Mouse (Mus musculus) heart, adult 2 months (tissue): ENCODE data around the gene Cntn5.

Experiments used
- CTCF ChIP-seq: fragments of 200-600 bp; IDR thresholded peaks from 2 replicates; pipeline ENCODE4 v1.8.1; 2022; ENCODE audit warnings: antibody characterized with exemption, mild to moderate bottlenecking, moderate library complexity
- POLR2A ChIP-seq: fragments of 200-500 bp; IDR thresholded peaks from 2 replicates; pipeline ENCODE4 v1.6.1; 2011; ENCODE audit warnings: mild to moderate bottlenecking, low read depth, low read length, control low read depth; ENCODE audit not compliant: insufficient read depth

DNA sequence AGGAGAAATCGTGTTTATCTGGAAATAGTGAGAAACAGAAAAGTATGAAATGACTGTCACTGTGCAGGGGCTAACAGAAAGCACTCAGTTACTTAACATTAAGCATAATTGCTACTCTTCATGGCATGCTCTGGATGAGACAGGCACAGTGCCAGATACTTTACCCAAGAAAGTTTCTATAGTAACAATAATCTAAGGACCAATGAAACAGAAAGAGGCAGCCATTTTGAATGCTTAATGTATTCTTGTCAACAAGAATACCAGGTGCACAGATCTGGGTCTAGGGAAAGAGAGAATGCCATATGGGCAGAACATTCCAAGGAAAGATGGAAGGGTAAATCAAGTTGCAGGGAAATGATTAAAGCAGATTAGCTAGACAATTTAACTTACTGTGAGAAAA is 1045.3 kb downstream of the Cntn5 start:
- no peak for TF ChIP-seq POLR2A
- TF ChIP-seq CTCF = no peak
